In genomic region chr15:100228535-100229336, GRCm38 (mm10) we compare ENCODE assay signal across 8 mouse cellular contexts. TPM values are rescaled to one million over a fixed set of nuclear protein-coding genes. Genes with fewer than 3 reads are reported as not detected.
DNase-seq lines count a peak whose midpoint lies in the region; ATAC-seq and TF ChIP-seq lines count a peak whose summit lies in the region.

No protein-coding gene starts in this region.

- peaks cover 13% of the 10 kb centered on the region for H3K36me3 ChIP-seq in lung, embryonic 14.5 days (ENCODE audit: insufficient read depth)
- H3K36me3 ChIP-seq in hindbrain, embryonic 14.5 days (replicated peaks; ENCODE audit: control insufficient read depth, insufficient read depth): peaks cover 6% of the 10 kb centered on the region
- H3K36me3 ChIP-seq in midbrain, embryonic 13.5 days: peaks cover 6% of the 10 kb centered on the region

- H3K9me3 ChIP-seq in lung, embryonic 14.5 days (ENCODE audit: low read depth, low read length): no peaks in the 10 kb centered on the region
- no peaks in the 10 kb centered on the region for H3K9me3 ChIP-seq in hindbrain, embryonic 14.5 days (ENCODE audit: control insufficient read depth, low read length)
- H3K9me3 ChIP-seq in midbrain, embryonic 13.5 days: no peaks in the 10 kb centered on the region

- H3K27ac ChIP-seq in lung, embryonic 14.5 days (ENCODE audit: low read depth): peak overlapping the region; percentile 100
- H3K27ac ChIP-seq in brown adipose tissue, adult 24 weeks (replicated peaks; ENCODE audit: low read depth, low read length): peak overlapping the region; percentile 80
- peak overlapping the region; percentile 100 for H3K27ac ChIP-seq in hindbrain, embryonic 14.5 days
- peak overlapping the region; percentile 100 for H3K27ac ChIP-seq in midbrain, embryonic 13.5 days

- DNase-seq in lung, embryonic 14.5 days: no peak
- DNase-seq in lung, adult 18-20 months: no peak
- DNase-seq in hindbrain, embryonic 14.5 days (ENCODE audit: low spot score): peak; percentile 40
- DNase-seq in ovary, postnatal 10 days (ENCODE audit: low spot score): no peak
- no peak for DNase-seq in adrenal gland, postnatal 10 days
- no peak for DNase-seq in urinary bladder, postnatal 25 days (ENCODE audit: low spot score)

- peak overlapping the region; percentile 84 for H3K4me3 ChIP-seq in lung, embryonic 14.5 days (ENCODE audit: low read depth, low read length)
- H3K4me3 ChIP-seq in brown adipose tissue, adult 24 weeks (ENCODE audit: insufficient read depth, low read depth, low read length): peak overlapping the region; percentile 97
- peak overlapping the region; percentile 89 for H3K4me3 ChIP-seq in hindbrain, embryonic 14.5 days (replicated peaks; ENCODE audit: low read length)
- peak overlapping the region; percentile 82 for H3K4me3 ChIP-seq in midbrain, embryonic 13.5 days (replicated peaks)

- ATAC-seq in lung, embryonic 14.5 days (ENCODE audit: insufficient read depth): no peak
- 0 out of 2 replicates have a peak, but pooled peaks have one; percentile 4 for ATAC-seq in hindbrain, embryonic 14.5 days (ENCODE audit: low FRiP score)
- ATAC-seq in midbrain, embryonic 13.5 days: peak; percentile 17; the same call in 1 of the 2 replicates

- H3K4me2 ChIP-seq in lung, embryonic 14.5 days: peak overlapping the region; percentile 61
- peak overlapping the region; percentile 66 for H3K4me2 ChIP-seq in hindbrain, embryonic 14.5 days (replicated peaks)
- H3K4me2 ChIP-seq in midbrain, embryonic 13.5 days (replicated peaks): peak overlapping the region; percentile 66

- 0 out of 2 replicates have a peak, but pooled peaks cover 5% of the 10 kb centered on the region for H3K4me1 ChIP-seq in lung, embryonic 14.5 days (ENCODE audit: insufficient read depth)
- peaks cover 10% of the 10 kb centered on the region; the same call in 1 of the 2 replicates for H3K4me1 ChIP-seq in brown adipose tissue, adult 24 weeks (ENCODE audit: control insufficient read depth, insufficient read depth, insufficient read length, low read length)
- peaks cover 19% of the 10 kb centered on the region; the same call in 1 of the 2 replicates for H3K4me1 ChIP-seq in hindbrain, embryonic 14.5 days (replicated peaks; ENCODE audit: control insufficient read depth, insufficient read depth, low read length)
- peaks cover 20% of the 10 kb centered on the region for H3K4me1 ChIP-seq in midbrain, embryonic 13.5 days (replicated peaks)

- TF ChIP-seq CTCF in lung, embryonic 14.5 days (IDR thresholded peaks at IDR 0.05; ENCODE audit: low read depth): no peak

- H3K9ac ChIP-seq in lung, embryonic 14.5 days: peak overlapping the region; percentile 99
- H3K9ac ChIP-seq in hindbrain, embryonic 14.5 days: peak overlapping the region; percentile 99
- peak overlapping the region; percentile 93 for H3K9ac ChIP-seq in midbrain, embryonic 13.5 days (replicated peaks)

- no peaks in the 10 kb centered on the region for H3K27me3 ChIP-seq in lung, embryonic 14.5 days (ENCODE audit: insufficient read depth, low read length)
- no peaks in the 10 kb centered on the region for H3K27me3 ChIP-seq in hindbrain, embryonic 14.5 days (ENCODE audit: control insufficient read depth, insufficient read depth, low read length)
- H3K27me3 ChIP-seq in midbrain, embryonic 13.5 days: no peaks in the 10 kb centered on the region

- WGBS in lung, embryonic 14.5 days: 9% methylated on average over 16 of the region's 16 CpGs
- WGBS in hindbrain, embryonic 14.5 days: 20% methylated on average over 16 of the region's 16 CpGs
- WGBS in midbrain, embryonic 13.5 days: 20% methylated on average over 16 of the region's 16 CpGs

RNA-seq across cellular contexts. Expression of gene Atf1, which starts 1.1 kb away (rescaled TPM):
- polyA plus RNA-seq in lung, embryonic 14.5 days (2014; fragmentation: Nextera tagmentation; extraction: Ambion mirVana): 52.9 and 56.9 TPM in 2 replicates
- 22.4 and 29.0 TPM in 2 replicates for polyA plus RNA-seq in brown adipose tissue, adult 24 weeks (2012; ENCODE audit: insufficient read depth, insufficient read length, missing spikeins)
- polyA plus RNA-seq in hindbrain, embryonic 14.5 days (2014; fragmentation: Nextera tagmentation; extraction: Ambion mirVana): 12.2 and 13.2 TPM in 2 replicates
- polyA plus RNA-seq in midbrain, embryonic 13.5 days (2015; fragmentation: Nextera tagmentation; extraction: Ambion mirVana): 19.6 and 19.9 TPM in 2 replicates
- 10 to 100 TPM; 49.6 to 56.3 TPM for total RNA-seq in adrenal gland, postnatal 10 days (2021)

RNA-seq across cellular contexts. Expression of gene Tmprss12, which starts 51.9 kb away (rescaled TPM):
- not detected in 2 replicates for polyA plus RNA-seq in lung, embryonic 14.5 days (2014; fragmentation: Nextera tagmentation; extraction: Ambion mirVana)
- not detected in 2 replicates for polyA plus RNA-seq in brown adipose tissue, adult 24 weeks (2012; ENCODE audit: insufficient read depth, insufficient read length, missing spikeins)
- polyA plus RNA-seq in hindbrain, embryonic 14.5 days (2014; fragmentation: Nextera tagmentation; extraction: Ambion mirVana): not detected in 2 replicates
- not detected in 2 replicates for polyA plus RNA-seq in midbrain, embryonic 13.5 days (2015; fragmentation: Nextera tagmentation; extraction: Ambion mirVana)
- not detected for total RNA-seq in adrenal gland, postnatal 10 days (2021)
